In genomic region chr6:42349426-42350020, GRCm38 (mm10) we compare ENCODE assay signal across 8 mouse cellular contexts. TPM values are rescaled to one million over a fixed set of nuclear protein-coding genes. Genes with fewer than 3 reads are reported as not detected.
DNase-seq lines count a peak whose midpoint lies in the region; ATAC-seq and TF ChIP-seq lines count a peak whose summit lies in the region.

Zyx (plus strand) TSS chr6:42349630.

- TF ChIP-seq CTCF in kidney, postnatal 0 days (IDR thresholded peaks at IDR 0.05; ENCODE audit: low read depth): peak; percentile 49

- peak within 1 kb of the TSS; percentile 99 for H3K4me2 ChIP-seq in heart, embryonic 12.5 days
- peak within 1 kb of the TSS; percentile 85 for H3K4me2 ChIP-seq in kidney, postnatal 0 days (ENCODE audit: low read length)
- H3K4me2 ChIP-seq in liver, embryonic 11.5 days: peak within 1 kb of the TSS; percentile 90
- peak within 1 kb of the TSS; percentile 94 for H3K4me2 ChIP-seq in stomach, embryonic 14.5 days (replicated peaks; ENCODE audit: low read depth, low read length)

- H3K27me3 ChIP-seq in erythroblast, embryonic 14.5 days (ENCODE audit: control insufficient read depth): peaks cover 23% of the 10 kb centered on the region
- H3K27me3 ChIP-seq in heart, embryonic 12.5 days (replicated peaks): no peaks in the 10 kb centered on the region
- H3K27me3 ChIP-seq in kidney, postnatal 0 days (ENCODE audit: insufficient read depth, low read length): no peaks in the 10 kb centered on the region
- no peaks in the 10 kb centered on the region for H3K27me3 ChIP-seq in liver, embryonic 11.5 days (replicated peaks; ENCODE audit: control insufficient read depth, insufficient read depth, low read length)
- H3K27me3 ChIP-seq in stomach, embryonic 14.5 days (ENCODE audit: control insufficient read depth, insufficient read depth, low read length): no peaks in the 10 kb centered on the region

- DNase-seq in B cell, adult 2 months: peak; percentile 80
- peak; percentile 96 for DNase-seq in brain, adult 2 months (ENCODE audit: low read depth, low spot score)
- peak; percentile 97 for DNase-seq in kidney, postnatal 0 days (ENCODE audit: low spot score)
- peak; percentile 97 for DNase-seq in liver, embryonic 11.5 days (ENCODE audit: low spot score)
- peak; percentile 83 for DNase-seq in naive thymus-derived CD4-positive, alpha-beta T cell, adult 2 months (ENCODE audit: low read depth)

- peaks cover 43% of the 10 kb centered on the region for H3K4me1 ChIP-seq in erythroblast, embryonic 14.5 days (ENCODE audit: control insufficient read depth)
- H3K4me1 ChIP-seq in heart, embryonic 12.5 days (replicated peaks): peaks cover 43% of the 10 kb centered on the region
- H3K4me1 ChIP-seq in kidney, postnatal 0 days (replicated peaks; ENCODE audit: insufficient read depth, low read length): peaks cover 36% of the 10 kb centered on the region
- peaks cover 38% of the 10 kb centered on the region for H3K4me1 ChIP-seq in liver, embryonic 11.5 days (replicated peaks; ENCODE audit: control insufficient read depth, insufficient read depth, low read length)
- H3K4me1 ChIP-seq in stomach, embryonic 14.5 days (ENCODE audit: control insufficient read depth, insufficient read depth, low read length): peaks cover 37% of the 10 kb centered on the region

- peak within 1 kb of the TSS; percentile 100 for H3K27ac ChIP-seq in heart, embryonic 12.5 days (ENCODE audit: poor library complexity, severe bottlenecking)
- peak within 1 kb of the TSS; percentile 98 for H3K27ac ChIP-seq in kidney, postnatal 0 days
- peak within 1 kb of the TSS; percentile 80 for H3K27ac ChIP-seq in liver, embryonic 11.5 days (ENCODE audit: low read depth, low read length)
- H3K27ac ChIP-seq in stomach, embryonic 14.5 days (ENCODE audit: low read length): peak within 1 kb of the TSS; percentile 99

- peak within 1 kb of the TSS; percentile 64 for H3K4me3 ChIP-seq in erythroblast, embryonic 14.5 days (replicated peaks)
- H3K4me3 ChIP-seq in heart, embryonic 12.5 days: peak within 1 kb of the TSS; percentile 93
- peak within 1 kb of the TSS; percentile 80 for H3K4me3 ChIP-seq in kidney, postnatal 0 days (replicated peaks; ENCODE audit: low read depth, low read length)
- H3K4me3 ChIP-seq in liver, embryonic 11.5 days (ENCODE audit: low read depth, low read length): peak within 1 kb of the TSS; percentile 80
- H3K4me3 ChIP-seq in stomach, embryonic 14.5 days (ENCODE audit: low read depth, low read length): peak within 1 kb of the TSS; percentile 81

- peak; percentile 93 for ATAC-seq in heart, embryonic 12.5 days (ENCODE audit: insufficient number of reproducible peaks, low FRiP score)
- ATAC-seq in kidney, postnatal 0 days (replicated peaks; ENCODE audit: low FRiP score, low read depth): peak; percentile 95
- ATAC-seq in liver, embryonic 11.5 days (replicated peaks; ENCODE audit: low FRiP score): peak; percentile 90
- ATAC-seq in stomach, embryonic 14.5 days (ENCODE audit: insufficient number of reproducible peaks, insufficient read depth, low FRiP score, low read depth): peak; percentile 93

- H3K9ac ChIP-seq in heart, embryonic 12.5 days: peak within 1 kb of the TSS; percentile 98
- H3K9ac ChIP-seq in kidney, postnatal 0 days (ENCODE audit: low read depth, low read length): peak within 1 kb of the TSS; percentile 91
- H3K9ac ChIP-seq in liver, embryonic 11.5 days (ENCODE audit: low read depth, low read length): peak within 1 kb of the TSS; percentile 79
- peak within 1 kb of the TSS; percentile 77 for H3K9ac ChIP-seq in stomach, embryonic 14.5 days (replicated peaks; ENCODE audit: low read depth, low read length)

- no peaks in the 10 kb centered on the region for H3K9me3 ChIP-seq in erythroblast, embryonic 14.5 days (ENCODE audit: control insufficient read depth, low read length)
- H3K9me3 ChIP-seq in heart, embryonic 12.5 days (replicated peaks): no peaks in the 10 kb centered on the region
- no peaks in the 10 kb centered on the region for H3K9me3 ChIP-seq in kidney, postnatal 0 days (replicated peaks; ENCODE audit: low read length)
- no peaks in the 10 kb centered on the region for H3K9me3 ChIP-seq in liver, embryonic 11.5 days (ENCODE audit: control insufficient read depth, low read length)
- H3K9me3 ChIP-seq in stomach, embryonic 14.5 days (ENCODE audit: control insufficient read depth, low read depth, low read length): no peaks in the 10 kb centered on the region

- no peaks in the 10 kb centered on the region; the same call in 1 of the 2 replicates for H3K36me3 ChIP-seq in erythroblast, embryonic 14.5 days (ENCODE audit: control insufficient read depth)
- H3K36me3 ChIP-seq in heart, embryonic 12.5 days: peaks cover 32% of the 10 kb centered on the region
- 0 out of 2 replicates have a peak, but pooled peaks cover 4% of the 10 kb centered on the region for H3K36me3 ChIP-seq in kidney, postnatal 0 days (ENCODE audit: insufficient read depth, low read length)
- H3K36me3 ChIP-seq in liver, embryonic 11.5 days (ENCODE audit: control insufficient read depth, insufficient read depth, low read length): no peaks in the 10 kb centered on the region
- H3K36me3 ChIP-seq in stomach, embryonic 14.5 days (ENCODE audit: control insufficient read depth, insufficient read depth, low read length): peaks cover 19% of the 10 kb centered on the region; the same call in 1 of the 2 replicates

- 0% methylated on average over 26 of the region's 36 CpGs for WGBS in heart, embryonic 12.5 days
- 0% methylated on average over 28 of the region's 36 CpGs for WGBS in kidney, postnatal 0 days
- under 1% methylated on average over 36 of the region's 36 CpGs for WGBS in liver, embryonic 11.5 days
- WGBS in stomach, embryonic 14.5 days: under 1% methylated on average over 33 of the region's 36 CpGs

RNA-seq across cellular contexts. Expression of gene Zyx, which starts in this region (rescaled TPM):
- 4.1 TPM in 2 replicates for polyA plus RNA-seq in erythroblast, embryonic 14.5 days (2012)
- polyA plus RNA-seq in heart, embryonic 12.5 days (2016; fragmentation: Nextera tagmentation; extraction: Ambion mirVana): 213 and 219 TPM in 2 replicates
- polyA plus RNA-seq in kidney, postnatal 0 days (2015; fragmentation: Nextera tagmentation; extraction: Ambion mirVana): 92.9 and 103 TPM in 2 replicates
- 113 TPM in 2 replicates for polyA plus RNA-seq in liver, embryonic 11.5 days (2014; fragmentation: Nextera tagmentation; extraction: Ambion mirVana)
- polyA plus RNA-seq in stomach, embryonic 14.5 days (2014; fragmentation: Nextera tagmentation; extraction: Ambion mirVana): 112 and 117 TPM in 2 replicates

Comparison
In these comparisons a context has a peak if more than half of its experiments do, and no peak if none do; other contexts are left out.
1. Peak in every context shown above with its lines: DNase-seq, ATAC-seq, H3K4me3 ChIP-seq and H3K27ac ChIP-seq.
2. RNA of gene Zyx (polyA plus RNA-seq): 213 to 219 TPM in heart, embryonic 12.5 days, 112 to 117 TPM in stomach, embryonic 14.5 days, 113 TPM in liver, embryonic 11.5 days and 92.9 to 103 TPM in kidney, postnatal 0 days; 4.1 TPM in erythroblast, embryonic 14.5 days; every median in the first group is over 10 times any median in the second.